Mouse (Mus musculus) urinary bladder, postnatal 4 days (tissue): ENCODE data around the gene Map4k2.

Experiments
- DNase-seq, 2 experiments: peaks; one replicate each; pipeline ENCODE4 v3.0.0; 2021 to 2022; ENCODE audit warnings: low spot score in 2 of 2

Map4k2 gene

GRCm38 (mm10) chr19:6315573-6315972, 25.4 kb upstream of the Map4k2 start:
- no peak for DNase-seq

- DNase-seq = no peak
Observed at GRCm38 (mm10) chr19:6318145-6318544, 22.8 kb upstream of the Map4k2 start.

GRCm38 (mm10) chr19:6321358-6321757, 19.6 kb upstream of the Map4k2 start:
- DNase-seq = no peak

GRCm38 (mm10) chr19:6321786-6322621, 18.9 kb upstream of the Map4k2 start:
- no peak for DNase-seq

GRCm38 (mm10) chr19:6324751-6325150, 16.2 kb upstream of the Map4k2 start:
- DNase-seq = no peak

- DNase-seq = no peak
Observed at GRCm38 (mm10) chr19:6331178-6331577, 9.8 kb upstream of the Map4k2 start.

GRCm38 (mm10) chr19:6331719-6332516, 9.0 kb upstream of the Map4k2 start:
- no peak for DNase-seq

- no peak for DNase-seq
Observed at GRCm38 (mm10) chr19:6333761-6334595, 7.0 kb upstream of the Map4k2 start.

- peak; percentile 91 for DNase-seq
Observed at GRCm38 (mm10) chr19:6334673-6335457, 6.1 kb upstream of the Map4k2 start, which contains the start of gene Men1. Gene Men1 (plus strand): TSS chr19:6334979.

GRCm38 (mm10) chr19:6335458-6335827, 5.5 kb upstream of the Map4k2 start:
- no peak for DNase-seq

GRCm38 (mm10) chr19:6336920-6337319, 4.0 kb upstream of the Map4k2 start:
- no peak for DNase-seq

- no peak for DNase-seq
Observed at GRCm38 (mm10) chr19:6338171-6338570, 2.8 kb upstream of the Map4k2 start.

GRCm38 (mm10) chr19:6338716-6339115, 2.2 kb upstream of the Map4k2 start:
- DNase-seq = no peak

GRCm38 (mm10) chr19:6339191-6339590, 1.7 kb upstream of the Map4k2 start:
- DNase-seq = no peak

- no peak for DNase-seq
Observed at GRCm38 (mm10) chr19:6339890-6340504, 938 bp upstream of the Map4k2 start.

- DNase-seq = no peak
Observed at GRCm38 (mm10) chr19:6341453-6342077, 630 bp downstream of the Map4k2 start.

- no peak for DNase-seq
Observed at GRCm38 (mm10) chr19:6342276-6342933, 1.5 kb downstream of the Map4k2 start.

- DNase-seq = no peak
Observed at GRCm38 (mm10) chr19:6343066-6343925, 2.4 kb downstream of the Map4k2 start.

GRCm38 (mm10) chr19:6343996-6344395, 3.1 kb downstream of the Map4k2 start:
- no peak for DNase-seq
